In genomic region chr16:49792446-49792878, GRCm38 (mm10) we compare ENCODE assay signal across 9 mouse cellular contexts. TPM values are rescaled to one million over a fixed set of nuclear protein-coding genes. Genes with fewer than 3 reads are reported as not detected.
DNase-seq lines count a peak whose midpoint lies in the region; ATAC-seq lines count a peak whose summit lies in the region.
"Had no signal": no experiment of that assay in that cellular context is flagged by ENCODE, and none has a peak within 500 bp of the region (broad histone marks: within the 10 kb centered on the region; RNA-seq: fewer than 3 reads in every experiment).

No protein-coding gene starts in this region.

- peak; percentile 15 to 25 for DNase-seq in left cerebral cortex, adult 18-20 months (ENCODE audit: low spot score in 2 of 2)
- DNase-seq in left cerebral cortex, adult 11 months (ENCODE audit: low spot score), result no peak
- DNase-seq in gonadal fat pad, adult 2 months (ENCODE audit: low read depth), result peak; percentile 24
- peak; percentile 46 for DNase-seq in kidney, postnatal 14 days
- DNase-seq in gastrocnemius, postnatal 10 days, result no peak
- DNase-seq in adrenal gland, postnatal 10 days, result no peak
- DNase-seq in cerebellum, postnatal 25 days, result no peak
- DNase-seq: left cerebral cortex, postnatal 4 days had no signal

- peak; percentile 60 for ATAC-seq in megakaryocyte, adult 5-6 weeks (ENCODE audit: poor library complexity, severe bottlenecking)

RNA-seq across cellular contexts. Expression of gene Cd47, which starts 7.9 kb away (rescaled TPM):
- 100 to 1,000 TPM; 215 to 235 TPM for total RNA-seq in left cerebral cortex, adult 18-20 months (2021)
- 42.6 and 56.6 TPM in 2 replicates for polyA plus RNA-seq in gonadal fat pad, adult 2 months (2012; rRNA removed)
- total RNA-seq in megakaryocyte, adult 5-6 weeks (2015), result 343 and 360 TPM in 2 replicates
- total RNA-seq in megakaryocyte, adult 5-6 weeks (2017), result 145 and 164 TPM in 2 replicates
- 10 to 100 TPM; 41.9 to 49.2 TPM for total RNA-seq in gastrocnemius, postnatal 10 days (2021)
- total RNA-seq in adrenal gland, postnatal 10 days (2021), result 100 to 1,000 TPM; 123 to 129 TPM

Comparison
In these comparisons a context has a peak if more than half of its experiments do, and no peak if none do; other contexts are left out.
1. DNase-seq: peak in left cerebral cortex, adult 18-20 months (2 of 2), gonadal fat pad, adult 2 months (single experiment) and kidney, postnatal 14 days (single experiment); none in left cerebral cortex, adult 11 months (single experiment), gastrocnemius, postnatal 10 days (single experiment), adrenal gland, postnatal 10 days (single experiment) and cerebellum, postnatal 25 days (0 of 2).